Mouse (Mus musculus) brain, adult 2 months (tissue): Measurements from ENCODE around the gene Chka.

ENCODE experiments used
- DNase-seq: peaks from one replicate; pipeline ENCODE4 v3.0.0; 2011; ENCODE audit warnings: low read depth, low spot score

Gene Chka

GRCm38 (mm10) chr19:3889096-3889495, 37.5 kb downstream of the Chka start:
- DNase-seq = no peak

DNA sequence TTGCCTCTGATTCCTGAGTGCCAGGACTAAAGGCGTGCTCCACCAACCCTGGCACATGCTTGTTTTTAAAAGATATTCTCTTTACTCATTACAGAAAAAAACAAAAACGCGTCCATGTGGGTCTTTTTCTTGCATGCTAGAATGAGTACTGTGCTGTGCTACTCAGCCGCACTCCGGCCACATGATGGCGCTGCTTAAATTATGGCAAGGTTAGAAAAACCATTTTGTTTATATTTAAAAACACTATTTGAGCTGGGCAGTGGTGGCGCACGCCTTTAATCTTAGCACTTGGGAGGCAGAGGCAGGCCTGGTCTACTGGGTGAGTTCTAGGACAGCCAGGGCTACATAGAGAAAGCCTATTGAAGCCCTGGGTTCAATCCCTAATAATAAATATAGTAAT, 38.6 kb downstream of the Chka start:
- no peak for DNase-seq

DNA sequence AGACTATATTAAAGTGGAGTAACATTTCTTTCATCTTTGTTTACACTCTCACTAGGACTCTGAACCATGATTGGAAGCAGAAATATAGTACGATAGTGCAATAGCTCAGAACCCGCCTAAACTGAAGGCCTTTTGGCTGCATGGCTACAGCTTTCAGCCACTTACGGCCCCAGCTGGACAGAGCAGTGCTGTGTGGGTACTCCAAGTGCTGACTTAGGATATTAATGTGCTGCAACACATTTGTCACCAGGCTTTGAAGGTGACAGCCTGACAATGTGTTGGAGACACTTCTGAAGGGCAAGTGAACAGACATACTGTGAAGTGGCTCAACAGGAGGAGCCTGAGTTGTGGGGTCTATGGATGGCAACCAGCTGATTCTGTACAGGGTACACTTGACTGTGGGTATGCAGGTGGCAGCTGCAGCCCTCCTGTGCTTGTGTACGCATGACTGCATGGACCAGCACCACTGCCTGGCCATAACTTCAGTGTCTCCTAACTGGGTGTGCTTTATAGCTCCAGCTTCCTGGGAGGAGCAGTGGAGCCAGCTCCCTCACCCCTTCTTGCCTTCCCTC, 42.1 kb downstream of the Chka start:
- DNase-seq = no peak

DNA sequence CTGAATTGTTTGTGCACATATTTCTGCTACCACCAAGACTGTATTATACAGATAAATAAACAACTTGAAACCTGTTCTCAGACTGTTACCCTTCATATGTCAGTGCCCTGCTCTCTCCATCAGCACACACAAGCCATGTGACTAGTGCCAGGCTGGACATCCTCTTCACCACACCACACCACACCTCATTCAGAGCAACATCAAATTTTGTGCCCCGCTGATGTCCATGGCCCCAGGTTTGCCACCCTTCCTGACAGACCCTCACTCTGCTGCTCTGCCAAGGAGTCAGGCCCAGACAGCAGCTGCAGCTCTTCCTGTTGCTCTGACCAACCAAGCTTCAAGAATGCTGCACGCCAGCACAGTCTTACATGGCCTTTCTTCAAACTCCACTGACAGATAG, 42.7 kb downstream of the Chka start:
- no peak for DNase-seq

GRCm38 (mm10) chr19:3895171-3895631, 43.6 kb downstream of the Chka start:
- peak; percentile 69 for DNase-seq

DNA sequence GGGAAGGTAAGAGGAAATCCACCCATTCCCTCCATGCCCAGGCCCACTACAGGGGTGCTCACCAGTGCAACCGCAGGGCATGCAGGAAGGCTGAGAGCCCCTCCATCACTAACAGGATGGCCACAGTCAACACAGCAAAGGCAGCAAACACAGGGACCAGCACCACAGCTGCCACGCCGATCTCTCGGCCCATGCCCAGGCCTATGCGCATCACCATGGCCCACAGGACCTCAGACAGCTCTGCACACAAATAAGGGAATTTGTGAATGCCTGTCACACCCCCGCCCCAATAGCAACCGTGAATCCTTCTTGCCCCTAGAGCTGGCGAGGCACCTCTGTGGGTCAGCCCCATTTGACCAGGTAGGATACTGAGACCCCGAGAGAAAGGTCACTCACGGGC, 44.6 kb downstream of the Chka start:
- no peak for DNase-seq

GRCm38 (mm10) chr19:3897557-3897956, 46.0 kb downstream of the Chka start:
- DNase-seq = no peak

- DNase-seq = no peak
Measured at GRCm38 (mm10) chr19:3898952-3899351, 47.4 kb downstream of the Chka start.

GRCm38 (mm10) chr19:3899618-3900017, 48.0 kb downstream of the Chka start:
- DNase-seq = peak; percentile 36

- DNase-seq = no peak
Measured at GRCm38 (mm10) chr19:3902966-3903365, 51.4 kb downstream of the Chka start.

DNA sequence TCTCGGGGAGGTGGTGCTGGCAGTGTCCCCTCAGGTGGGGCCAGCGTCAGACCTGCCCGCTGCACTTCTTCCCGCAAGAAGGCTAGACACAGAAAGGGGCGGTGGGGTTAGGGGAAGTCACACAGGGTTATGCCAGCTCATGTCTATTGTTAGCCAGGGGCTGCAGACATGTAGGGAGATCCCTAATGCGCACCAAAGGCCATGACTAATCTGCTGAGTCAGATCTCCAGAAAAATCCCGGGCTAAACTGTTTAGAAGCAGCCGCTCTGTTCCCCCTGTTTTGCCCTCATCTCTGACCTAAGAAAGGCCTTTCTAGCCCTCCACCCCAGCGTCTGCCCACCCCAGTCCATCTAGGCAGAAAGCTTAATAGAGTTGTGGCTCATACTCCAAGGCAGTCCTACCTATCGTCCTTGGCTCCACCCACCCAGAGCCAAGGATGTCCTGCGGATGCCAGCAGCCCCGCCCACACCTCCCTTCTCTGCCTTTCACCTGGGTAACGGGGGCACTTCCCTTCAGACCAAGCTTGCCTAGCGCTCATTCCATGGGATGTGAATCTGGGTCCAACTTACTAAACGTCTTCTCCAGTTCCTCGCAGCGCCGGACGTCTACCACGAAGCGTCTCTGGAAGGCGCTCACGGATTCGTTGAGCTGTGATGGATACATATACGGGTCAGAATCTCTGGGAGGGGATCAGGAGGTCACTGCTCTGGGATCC, 52.2 kb downstream of the Chka start:
- peak; percentile 55 for DNase-seq

DNA sequence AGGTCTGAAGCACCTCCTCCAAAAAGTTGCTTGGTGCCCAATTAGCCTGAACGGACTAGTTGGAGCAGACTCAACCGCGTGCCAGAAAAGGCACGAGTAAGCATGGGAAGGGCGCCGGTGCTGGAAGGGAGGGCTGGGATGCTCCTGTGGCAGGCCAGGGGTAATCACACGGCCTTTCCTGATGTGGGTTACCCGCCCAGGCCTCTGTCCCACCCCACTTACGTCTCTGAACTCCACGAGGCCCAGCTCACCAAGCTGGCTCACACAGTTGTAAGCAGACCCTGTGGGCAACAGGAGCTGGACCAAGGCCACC, 52.7 kb downstream of the Chka start:
- DNase-seq = no peak

DNA sequence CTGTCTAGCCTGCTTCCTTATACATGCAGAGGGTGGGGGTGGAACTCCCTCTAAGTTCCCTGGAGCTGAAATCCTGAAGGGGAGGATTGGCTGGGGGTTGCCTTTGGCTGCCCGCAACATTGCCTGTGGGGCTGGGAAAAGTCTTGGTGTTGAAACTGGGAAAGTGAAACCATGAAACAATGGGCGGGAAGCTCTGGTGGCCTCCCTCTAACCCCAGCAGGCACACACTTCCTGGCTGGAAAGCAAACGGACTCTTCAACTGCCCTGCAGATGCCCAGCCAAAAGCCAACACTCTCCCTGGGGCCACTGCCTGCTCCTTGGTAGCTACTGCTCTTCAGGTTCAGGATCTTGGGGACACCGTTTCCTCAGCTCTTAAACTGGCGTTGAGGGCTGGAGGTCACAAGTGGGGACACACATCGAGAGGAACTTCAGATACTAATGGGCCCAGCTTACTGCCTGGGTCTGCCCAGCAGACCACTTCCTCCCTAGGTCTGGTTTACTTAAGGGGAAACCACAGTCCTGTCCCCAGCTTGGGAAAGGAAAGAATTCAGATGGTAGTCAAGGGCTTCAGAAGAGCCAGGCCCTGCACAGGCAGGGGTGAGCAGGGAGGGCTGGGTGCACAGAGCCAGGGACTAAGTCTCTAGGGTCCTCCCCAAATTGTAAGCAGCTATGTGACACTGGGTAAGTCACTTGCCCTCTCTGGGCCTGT, 53.8 kb downstream of the Chka start:
- no peak for DNase-seq

DNA sequence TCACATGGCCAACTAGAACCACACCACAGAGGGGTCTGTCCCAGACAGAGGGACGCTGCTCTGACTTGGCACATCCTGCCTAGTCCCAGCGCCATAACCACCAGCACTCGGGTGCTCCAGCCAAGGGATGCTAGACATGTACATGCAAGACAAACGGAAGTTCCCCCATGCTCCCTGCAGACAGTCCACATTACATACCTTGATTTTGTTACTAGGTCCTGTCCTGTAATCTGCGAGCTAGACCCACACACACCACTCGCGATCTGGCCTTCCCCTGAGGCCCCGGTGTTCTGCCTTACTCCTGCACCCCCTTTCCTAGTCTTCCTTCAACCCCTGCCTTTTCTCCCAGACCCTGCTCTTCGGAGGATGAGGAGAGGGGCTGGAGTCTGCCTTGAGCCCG, 54.8 kb downstream of the Chka start:
- no peak for DNase-seq

GRCm38 (mm10) chr19:3906795-3907786, 55.5 kb downstream of the Chka start, which contains the start of gene Tcirg1:
Tcirg1 (minus strand) TSS chr19:3907133.
- peak; percentile 71 for DNase-seq

DNA sequence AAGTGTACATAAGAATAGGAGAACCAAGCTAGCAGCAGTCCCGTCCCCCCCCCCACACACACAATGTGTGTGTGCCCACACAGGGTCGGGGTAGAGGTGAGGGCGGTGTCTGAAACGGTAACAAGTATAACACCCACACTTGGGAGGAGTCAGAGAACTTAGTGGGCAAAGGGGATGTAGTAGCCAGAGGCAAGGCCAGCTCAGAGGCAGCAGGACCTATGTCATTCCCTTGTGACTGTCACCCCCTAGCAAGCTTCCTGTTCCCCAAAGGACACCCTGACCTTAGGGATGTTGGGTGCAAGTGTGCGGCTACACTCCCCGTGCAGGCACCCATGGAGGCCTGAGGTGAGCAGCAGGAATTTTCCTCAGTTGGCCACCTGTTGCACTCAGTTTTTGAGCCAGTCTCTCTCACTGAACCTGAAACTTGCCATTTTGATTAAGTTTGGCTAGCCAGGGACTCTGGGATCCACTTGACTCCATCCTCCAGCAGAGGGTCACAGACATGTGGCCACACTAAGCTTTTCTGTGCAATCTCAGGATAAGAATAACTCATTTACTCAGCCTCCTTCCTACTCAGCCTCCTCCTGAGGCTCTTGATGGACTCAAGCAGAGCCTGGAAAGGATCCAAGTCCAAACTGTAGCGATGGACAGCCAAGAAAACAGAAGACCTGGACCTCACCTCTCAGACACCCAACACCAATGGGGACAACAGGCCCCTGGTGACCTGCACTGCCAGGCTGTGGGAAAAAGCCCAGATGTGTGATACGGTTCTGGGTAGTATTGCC, 56.5 kb downstream of the Chka start:
- DNase-seq = no peak

DNA sequence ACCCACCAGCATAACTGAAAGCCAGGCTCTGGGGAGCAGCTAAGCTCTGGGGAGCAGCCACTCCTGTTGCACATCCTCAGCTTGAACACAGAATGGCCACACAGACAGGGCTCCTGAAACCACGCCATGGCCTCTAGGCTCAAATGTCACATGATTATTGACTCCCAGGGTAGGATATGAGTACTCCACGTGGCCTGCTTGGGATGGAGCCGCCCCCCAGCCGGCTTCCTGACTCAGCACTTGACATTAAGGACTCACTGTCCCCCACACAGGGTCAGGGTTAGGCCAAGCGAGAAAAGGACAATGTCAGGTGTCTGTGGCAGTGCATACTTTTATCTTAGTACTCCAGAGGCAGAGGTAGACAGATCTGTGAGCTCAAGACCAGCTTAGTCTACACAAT, 58.6 kb downstream of the Chka start:
- DNase-seq = no peak

- peak; percentile 100 for DNase-seq
Measured at GRCm38 (mm10) chr19:3912337-3913204, 61.0 kb downstream of the Chka start, which contains the start of gene Ndufs8. Ndufs8 (minus strand) TSS chr19:3912774.

DNA sequence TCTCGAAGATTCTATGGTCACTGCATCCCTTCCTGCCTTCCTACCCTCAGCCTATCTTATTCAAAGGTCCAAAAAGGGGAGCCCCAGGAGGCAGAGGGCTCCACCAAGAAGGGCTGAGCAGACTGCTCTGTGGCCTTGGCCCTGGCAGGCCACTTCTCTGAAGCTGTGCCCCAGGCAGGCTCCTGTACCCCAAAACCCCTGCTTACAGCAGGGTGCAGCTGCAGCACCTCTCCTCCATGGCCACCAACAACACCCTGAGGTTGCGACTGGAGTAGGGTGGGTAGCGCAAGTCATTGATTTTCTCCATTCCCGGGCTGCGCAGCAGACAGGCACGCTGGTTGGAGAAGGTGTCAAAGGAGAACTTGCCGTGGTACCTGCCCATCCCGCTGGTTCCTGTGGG, 62.1 kb downstream of the Chka start:
- no peak for DNase-seq

DNA sequence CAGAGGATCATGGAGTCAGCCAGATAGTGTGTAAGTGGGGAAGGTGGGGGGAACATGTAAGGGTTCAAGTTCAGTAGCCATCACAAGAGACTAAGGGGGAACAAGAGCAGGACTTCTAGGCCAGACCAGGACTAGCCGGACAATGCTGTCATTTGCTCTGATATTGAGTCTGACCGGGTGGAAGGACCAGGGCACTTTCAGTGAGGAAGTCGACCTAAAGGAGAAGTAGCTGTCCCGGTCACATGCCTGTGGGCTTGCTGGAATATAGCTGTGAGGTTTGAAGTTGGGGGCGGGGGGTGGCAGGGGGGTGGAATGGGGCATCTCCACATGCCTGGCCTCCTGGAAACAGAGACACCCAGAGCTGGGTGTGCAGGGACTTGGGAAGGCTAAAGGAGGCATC, 63.0 kb downstream of the Chka start:
- DNase-seq = no peak
